Mouse (Mus musculus) layer of hippocampus, adult 8-10 months (tissue): ENCODE measurements at regions not wholly inside any gene's neighbourhood (a gene's known extent, or its start where the extent isn't known, plus 50 kb on each side); places are given as distances from the start of the nearest gene placed in this dataset.

Experiments
- DNase-seq, 2 experiments: peaks; one replicate each; pipeline ENCODE4 v3.0.0; 2022; ENCODE audit warnings: low spot score in 2 of 2

DNA sequence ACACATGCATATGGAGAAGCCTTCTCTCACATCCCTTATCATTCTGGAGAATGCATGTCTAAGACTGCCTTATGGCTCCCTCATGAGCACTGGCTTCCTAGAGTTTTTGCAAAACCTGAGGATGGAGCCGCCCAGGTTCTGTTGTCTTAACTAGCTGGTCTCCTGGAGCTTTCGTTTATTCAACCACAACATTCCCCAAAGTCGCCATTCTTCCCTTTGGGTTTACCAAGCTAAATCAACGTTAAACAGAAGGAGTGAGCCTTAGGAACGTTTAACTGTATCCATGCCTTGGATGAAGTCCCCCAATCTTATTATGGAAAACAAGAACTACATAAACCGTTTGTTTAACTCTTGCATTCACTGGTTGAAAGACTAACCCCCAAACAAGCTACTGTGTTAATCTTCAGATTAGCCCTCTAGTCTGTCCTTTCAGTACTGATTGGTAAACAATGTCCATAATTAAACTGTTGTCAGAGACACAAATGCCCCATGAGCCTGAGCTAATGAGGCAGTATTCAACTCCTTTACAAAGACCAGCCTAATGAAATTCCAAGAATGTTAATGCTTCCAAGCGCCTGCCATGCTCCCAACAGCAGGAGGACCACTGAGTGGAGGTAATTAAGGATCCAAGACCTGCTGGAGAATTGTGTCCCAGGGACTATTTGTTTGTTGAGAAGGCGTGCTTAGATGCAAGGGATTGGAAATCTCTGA is 121.1 kb upstream of the Cdkn3 start:
- DNase-seq: no peak

DNA sequence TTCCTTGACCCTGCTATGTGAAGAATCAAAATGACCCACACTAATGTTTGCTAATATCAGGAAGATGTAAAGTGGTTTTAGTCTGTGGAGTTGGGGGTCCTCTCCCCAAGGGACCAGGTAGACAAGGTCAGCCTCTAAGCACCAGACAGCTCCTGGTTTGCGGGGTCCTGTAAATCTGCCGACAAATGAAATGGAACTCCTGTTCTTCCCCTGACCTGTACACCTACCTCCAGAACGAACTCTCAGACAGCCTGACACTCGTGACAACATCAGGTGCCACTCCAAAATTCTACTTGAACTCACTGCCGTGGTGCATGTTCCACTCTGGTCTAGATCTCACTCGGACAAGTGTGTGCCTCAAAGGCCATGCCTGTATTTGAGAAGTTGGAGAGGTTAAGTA is 121.8 kb upstream of the Cdkn3 start:
- DNase-seq: no peak

- no peak for DNase-seq
Observed at GRCm38 (mm10) chr14:46637240-46637639, 123.1 kb upstream of the Cdkn3 start.

DNA sequence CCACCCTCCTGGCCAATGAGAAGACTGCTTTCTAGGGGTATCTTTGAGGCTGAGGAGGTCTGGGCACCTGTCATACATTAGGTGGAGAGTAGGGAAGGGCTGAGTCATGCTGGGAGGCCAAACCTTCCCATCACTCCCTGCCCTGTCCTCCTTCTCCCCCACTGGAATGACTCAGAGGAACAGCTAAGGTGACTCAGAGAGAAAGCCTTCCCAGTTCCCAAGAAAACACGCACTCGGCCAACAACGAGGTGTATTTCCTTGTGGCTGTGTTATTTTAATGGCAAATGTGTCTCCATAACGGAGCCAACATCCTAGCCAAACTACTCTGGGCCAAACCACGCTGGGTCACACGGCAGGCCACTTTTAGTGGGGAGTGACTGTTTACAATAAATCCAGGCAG is 124.0 kb upstream of the Cdkn3 start:
- DNase-seq: no peak

DNA sequence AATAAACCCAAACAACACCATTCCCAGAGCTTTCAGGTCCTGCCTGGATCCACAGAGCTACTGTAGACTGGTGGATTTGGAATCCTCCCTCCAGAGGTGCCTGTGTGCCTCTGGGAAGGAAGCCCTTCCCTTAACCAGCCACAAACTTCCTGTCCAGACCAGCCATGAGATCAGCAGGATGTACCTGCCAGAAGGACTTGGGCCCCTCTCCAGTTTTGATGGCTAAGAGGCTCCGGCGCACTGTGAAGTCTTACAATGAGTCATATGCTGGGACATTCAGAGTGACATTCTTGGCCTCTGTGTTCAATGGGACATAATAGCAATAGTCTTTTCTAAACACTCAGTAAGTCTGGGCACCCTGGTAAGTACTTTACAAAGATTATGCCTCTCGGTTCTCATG is 125.0 kb upstream of the Cdkn3 start:
- no peak for DNase-seq

DNA sequence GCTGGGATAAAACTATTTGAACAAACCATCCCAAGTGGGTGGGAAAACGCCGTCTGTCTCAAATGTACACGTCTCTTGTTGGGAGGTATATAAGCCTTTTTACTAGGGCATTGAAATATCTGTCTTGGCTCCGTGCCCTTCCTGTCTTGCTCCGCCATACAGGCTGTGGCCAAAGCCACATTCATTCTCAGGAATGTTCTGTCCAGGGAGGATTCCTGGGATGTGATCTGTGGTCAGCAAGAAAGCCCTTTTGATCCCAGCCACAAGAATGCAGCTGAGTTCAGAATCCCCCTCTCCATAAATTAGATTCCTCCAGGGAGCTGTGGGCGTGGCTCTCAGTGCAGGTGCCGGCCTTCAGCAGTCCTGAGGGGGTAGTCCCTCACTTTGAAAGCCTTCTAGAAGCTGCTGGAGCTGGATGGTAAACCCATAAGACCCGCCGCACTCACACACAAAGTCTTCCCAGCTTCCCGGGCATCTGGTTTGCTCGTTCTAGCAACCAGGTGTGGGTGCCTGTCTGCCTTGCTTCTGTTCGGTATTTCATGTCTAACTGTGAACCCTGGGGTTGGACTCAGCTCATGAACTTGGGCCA is 125.6 kb upstream of the Cdkn3 start:
- no peak for DNase-seq

DNA sequence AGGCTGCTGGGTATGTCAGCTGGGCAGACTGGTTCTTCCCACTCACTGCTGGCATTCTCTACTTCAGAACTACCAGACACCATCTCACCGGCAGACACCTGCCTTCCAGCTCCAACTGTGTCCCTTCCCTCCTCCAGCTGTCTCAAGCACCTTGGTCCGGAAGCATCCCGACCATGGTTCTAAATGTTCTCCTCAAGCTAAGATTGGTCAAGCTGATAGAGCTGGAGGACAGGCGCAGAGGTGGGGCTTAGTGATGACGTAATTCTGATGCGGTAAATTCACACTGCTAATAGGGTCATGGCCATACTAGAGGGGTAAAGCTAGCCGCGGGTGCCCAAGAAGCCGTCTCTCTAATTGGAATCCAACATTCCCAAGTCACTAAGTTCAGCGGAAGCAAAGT is 126.1 kb upstream of the Cdkn3 start:
- peak in 1 of 2 experiments; percentile 7 for DNase-seq

DNA sequence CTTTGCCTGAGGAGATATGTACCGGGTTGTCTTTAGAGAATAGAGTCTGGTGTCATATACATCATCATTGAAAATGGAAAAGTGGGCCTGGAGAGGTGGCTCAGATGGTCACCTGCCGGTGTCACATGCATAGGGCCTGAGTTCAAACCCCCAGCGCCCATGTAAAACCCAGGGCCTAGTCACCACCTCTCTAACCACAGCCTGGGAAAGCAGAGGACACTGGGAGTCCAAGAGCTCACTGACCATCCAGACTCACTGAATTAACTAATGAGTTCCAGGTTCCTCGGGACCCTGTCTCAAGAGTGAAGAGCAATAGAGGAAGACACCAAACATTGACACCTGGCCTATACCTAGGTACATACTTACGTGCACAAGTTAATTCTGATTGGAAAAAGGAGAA is 132.7 kb upstream of the Cdkn3 start:
- DNase-seq: no peak

GRCm38 (mm10) chr14:46625760-46626159 is 134.6 kb upstream of the Cdkn3 start:
- no peak for DNase-seq

DNA sequence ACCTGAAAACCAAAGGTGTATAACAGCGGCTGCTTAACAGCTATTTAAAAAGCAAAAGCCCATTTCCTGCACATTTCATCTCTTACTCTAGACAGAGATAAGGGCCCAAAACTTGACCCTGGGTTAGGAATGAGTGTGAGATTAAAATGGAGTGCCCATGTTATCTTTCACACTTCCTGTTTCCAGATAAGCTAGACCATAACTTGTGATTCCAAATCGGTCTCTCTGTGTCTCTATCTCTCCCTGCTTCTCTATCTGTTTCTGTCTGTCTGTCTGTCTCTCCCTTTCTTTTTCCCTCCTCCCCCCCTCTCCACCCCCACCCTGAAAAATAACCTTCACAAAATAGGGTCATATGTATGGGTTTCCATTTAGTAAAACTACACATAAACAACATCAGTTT is 136.7 kb upstream of the Cdkn3 start:
- DNase-seq: no peak

DNA sequence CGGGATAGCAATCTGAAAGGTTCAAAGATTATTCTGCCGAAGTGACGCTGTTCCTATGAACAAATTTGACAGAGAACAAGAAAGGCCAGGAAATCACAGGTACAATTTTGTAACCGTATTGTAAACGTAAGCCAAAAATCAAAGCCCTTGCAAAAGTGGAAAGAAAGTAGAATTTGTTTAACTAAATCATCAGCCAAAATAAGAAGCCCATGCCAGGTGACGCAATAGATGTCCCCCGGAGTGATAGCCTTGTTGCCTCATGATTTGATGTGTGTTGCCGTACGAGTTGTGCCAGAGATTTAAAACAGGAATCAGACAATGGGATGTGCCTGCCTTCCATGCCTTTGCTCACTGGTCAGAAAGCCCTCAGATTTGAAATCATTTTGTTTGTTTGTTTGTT is 144.3 kb upstream of the Cdkn3 start:
- DNase-seq: no peak

DNA sequence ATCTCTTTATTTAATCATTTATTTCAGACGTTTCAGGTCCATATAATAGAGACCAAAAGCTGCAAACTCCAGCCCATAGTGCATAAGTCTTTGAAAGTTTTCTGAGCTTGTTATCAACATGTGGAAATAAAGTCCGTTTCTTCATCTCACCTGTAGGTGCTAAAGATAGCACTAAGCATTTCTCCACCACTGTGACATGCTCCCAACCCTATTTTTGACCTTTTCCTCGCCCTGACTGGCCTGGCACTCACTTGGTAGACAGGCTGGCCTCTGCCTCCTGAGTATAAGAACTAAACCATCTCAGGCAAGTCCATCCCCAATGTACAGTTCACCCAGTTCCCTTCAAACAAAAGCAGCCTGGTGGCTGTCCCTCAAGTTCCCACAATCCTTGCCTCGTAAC is 145.4 kb upstream of the Cdkn3 start:
- no peak for DNase-seq

GRCm38 (mm10) chr14:46613748-46614147 is 146.6 kb upstream of the Cdkn3 start:
- no peak for DNase-seq

GRCm38 (mm10) chr14:46613211-46613610 is 147.1 kb upstream of the Cdkn3 start:
- DNase-seq: no peak

GRCm38 (mm10) chr14:46612584-46612983 is 147.8 kb upstream of the Cdkn3 start:
- DNase-seq: no peak

DNA sequence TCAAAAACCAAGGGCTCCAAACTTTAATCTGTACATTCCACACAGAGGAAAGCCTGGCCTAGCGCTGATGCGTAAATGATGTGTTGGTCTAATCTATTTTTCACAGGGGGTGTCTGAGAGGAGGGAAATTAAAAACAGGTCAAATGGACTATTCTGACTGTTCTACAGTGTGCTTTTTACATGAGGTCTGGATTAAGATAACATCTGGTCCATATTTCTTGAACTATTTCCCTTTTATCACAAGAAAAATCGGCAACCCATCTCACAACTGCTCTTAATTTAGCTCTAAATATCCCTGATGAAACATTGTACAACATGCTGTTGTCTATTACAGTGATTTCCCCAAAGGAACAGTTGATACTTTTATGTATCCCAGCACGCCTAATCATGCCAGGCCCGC is 149.4 kb upstream of the Cdkn3 start:
- no peak for DNase-seq

GRCm38 (mm10) chr14:46610226-46610855 is 150.0 kb upstream of the Cdkn3 start:
- DNase-seq: no peak

DNA sequence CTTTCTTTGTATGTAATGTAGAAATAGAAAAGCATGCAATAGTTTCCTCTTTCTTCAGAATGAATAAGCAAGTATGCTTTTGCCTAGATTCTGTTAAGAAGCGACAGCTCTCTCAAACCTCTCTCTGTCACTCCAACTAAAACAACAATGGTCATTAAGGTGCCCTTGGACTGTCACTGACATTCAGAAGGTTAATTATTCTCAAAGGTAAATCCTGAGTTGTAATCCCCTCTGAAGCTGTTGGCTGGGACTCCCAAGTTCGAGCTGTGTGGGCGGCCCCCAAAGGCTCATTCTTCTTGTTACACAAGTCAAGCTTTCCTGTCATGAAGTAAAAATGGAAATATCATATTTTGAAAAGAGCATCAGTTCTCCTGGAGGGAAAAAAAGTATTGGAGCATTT is 153.6 kb upstream of the Cdkn3 start:
- DNase-seq: no peak

- DNase-seq: no peak
Observed at GRCm38 (mm10) chr14:46606037-46606436, 154.3 kb upstream of the Cdkn3 start.

- no peak for DNase-seq
Observed at GRCm38 (mm10) chr14:46604886-46605531, 155.3 kb upstream of the Cdkn3 start.

DNA sequence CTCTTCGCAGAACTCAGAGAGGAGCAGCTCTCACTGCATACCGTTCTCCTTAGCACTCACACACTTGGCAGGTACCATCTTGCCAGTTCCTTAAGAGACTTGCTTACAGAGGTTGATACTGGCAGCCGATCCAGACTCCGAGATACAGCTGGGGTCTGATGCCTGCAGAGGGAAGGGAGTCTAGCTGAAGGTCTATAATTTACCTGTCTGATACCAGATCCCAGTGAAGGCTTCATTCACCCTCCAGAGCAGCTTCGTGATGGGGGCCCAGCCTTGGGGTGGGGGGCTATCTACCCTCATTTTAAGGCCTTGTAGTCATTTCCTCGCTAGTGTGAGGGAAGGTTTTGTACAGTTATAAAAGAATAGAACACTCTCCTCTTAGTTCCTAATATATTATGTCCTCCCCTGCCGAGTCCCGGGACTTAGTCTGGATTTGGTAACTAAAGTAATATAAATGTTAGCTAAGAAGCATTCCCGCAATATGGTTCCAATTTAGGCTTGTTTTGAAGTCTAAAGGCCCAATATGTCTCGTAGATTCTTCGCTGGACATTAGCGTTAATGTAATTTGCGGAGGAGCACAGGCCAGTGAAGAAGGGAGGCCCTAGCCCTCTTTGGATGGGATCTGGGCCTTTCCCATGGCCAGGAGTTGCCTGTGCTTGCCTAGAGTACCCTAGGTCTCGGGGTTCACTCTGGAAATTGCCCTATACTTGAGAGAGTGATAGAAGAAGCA is 156.0 kb upstream of the Cdkn3 start:
- no peak for DNase-seq
